Mouse (Mus musculus): Measurements from ENCODE around the gene Smok3c. TPM values are rescaled to one million over a fixed set of nuclear protein-coding genes. Genes with fewer than 3 reads are reported as not detected.
"Not testable (repeated sequence)": the region's sequence is repeated elsewhere in the genome, so short reads cannot be mapped to it uniquely, and the experiment has no call there.

Smok3c gene
- total RNA-seq (2021) = not detected
- long read RNA-seq, experiment 1 = 0 reads
- long read RNA-seq, experiment 2 = 0 reads

GRCm38 (mm10) chr5:138052894-138053293 lies at the start of gene Smok3c:
Gene Smok3c (plus strand): TSS chr5:138053194.
- DNase-seq (ENCODE audit: low spot score in 2 of 2) = not testable (repeated sequence)

- DNase-seq (ENCODE audit: low spot score in 2 of 2) = no peak
These were observed 43.6 kb upstream of the Smok3c start for GRCm38 (mm10) chr5:138009437-138009836.

- no peak for DNase-seq (ENCODE audit: low spot score in 2 of 2)
These were observed 40.6 kb upstream of the Smok3c start for GRCm38 (mm10) chr5:138012382-138012781.

GRCm38 (mm10) chr5:138016530-138016929 lies 36.5 kb upstream of the Smok3c start:
- DNase-seq (ENCODE audit: low spot score in 2 of 2) = no peak

GRCm38 (mm10) chr5:138016997-138017396 lies 36.0 kb upstream of the Smok3c start:
- no peak for DNase-seq (ENCODE audit: low spot score in 2 of 2)

GRCm38 (mm10) chr5:138019577-138019976 lies 33.4 kb upstream of the Smok3c start:
- DNase-seq (ENCODE audit: low spot score in 2 of 2) = not testable (repeated sequence)

GRCm38 (mm10) chr5:138020961-138021479 lies 32.0 kb upstream of the Smok3c start, which contains the start of the genes Smok3a and Smok3b:
Gene Smok3a (plus strand): TSS chr5:138021261.
Gene Smok3b (plus strand): TSS chr5:138021429.
- DNase-seq (ENCODE audit: low spot score in 2 of 2) = not testable (repeated sequence)

GRCm38 (mm10) chr5:138073803-138074202 lies 20.8 kb downstream of the Smok3c start:
- no peak for DNase-seq (ENCODE audit: low spot score in 2 of 2)

GRCm38 (mm10) chr5:138075684-138076083 lies 22.7 kb downstream of the Smok3c start:
- DNase-seq (ENCODE audit: low spot score in 2 of 2) = no peak

GRCm38 (mm10) chr5:138076148-138076547 lies 23.2 kb downstream of the Smok3c start:
- no peak for DNase-seq (ENCODE audit: low spot score in 2 of 2)

- DNase-seq (ENCODE audit: low spot score in 2 of 2) = no peak
These were observed 27.5 kb downstream of the Smok3c start for GRCm38 (mm10) chr5:138080456-138080855.

- DNase-seq (ENCODE audit: low spot score in 2 of 2) = no peak
These were observed 28.5 kb downstream of the Smok3c start for GRCm38 (mm10) chr5:138081446-138081845.

GRCm38 (mm10) chr5:138083318-138083900 lies 30.4 kb downstream of the Smok3c start:
- no peak for DNase-seq (ENCODE audit: low spot score in 2 of 2)

GRCm38 (mm10) chr5:138083936-138084335 lies 30.9 kb downstream of the Smok3c start:
- DNase-seq (ENCODE audit: low spot score in 2 of 2) = no peak

GRCm38 (mm10) chr5:138084507-138084906 lies 31.5 kb downstream of the Smok3c start:
- DNase-seq (ENCODE audit: low spot score in 2 of 2) = no peak

GRCm38 (mm10) chr5:138084996-138085395 lies 32.0 kb downstream of the Smok3c start, which contains the start of gene Zkscan1:
Gene Zkscan1 (plus strand): TSS chr5:138085084.
- peak; percentile 42 to 68 for DNase-seq (ENCODE audit: low spot score in 2 of 2)

GRCm38 (mm10) chr5:138085421-138085911 lies 32.5 kb downstream of the Smok3c start:
- DNase-seq (ENCODE audit: low spot score in 2 of 2) = no peak

GRCm38 (mm10) chr5:138086842-138087241 lies 33.8 kb downstream of the Smok3c start:
- no peak for DNase-seq (ENCODE audit: low spot score in 2 of 2)

GRCm38 (mm10) chr5:138088366-138088765 lies 35.4 kb downstream of the Smok3c start:
- DNase-seq (ENCODE audit: low spot score in 2 of 2) = no peak

GRCm38 (mm10) chr5:138089108-138089551 lies 36.1 kb downstream of the Smok3c start:
- DNase-seq (ENCODE audit: low spot score in 2 of 2) = no peak

- no peak for DNase-seq (ENCODE audit: low spot score in 2 of 2)
These were observed 37.3 kb downstream of the Smok3c start for GRCm38 (mm10) chr5:138090271-138090670.

- no peak for DNase-seq (ENCODE audit: low spot score in 2 of 2)
These were observed 37.7 kb downstream of the Smok3c start for GRCm38 (mm10) chr5:138090737-138091136.

GRCm38 (mm10) chr5:138092771-138093170 lies 39.8 kb downstream of the Smok3c start:
- no peak for DNase-seq (ENCODE audit: low spot score in 2 of 2)
